Mouse (Mus musculus) megakaryocyte, embryonic 14.5 days (primary cell): Measurements from ENCODE around the gene Mgst2. TPM values are rescaled to one million over a fixed set of nuclear protein-coding genes. Genes with fewer than 3 reads are reported as not detected.

ENCODE experiments used
- H3K27me3 ChIP-seq: replicated peaks from 2 replicates; pipeline ENCODE3; 2012; ENCODE audit warnings: inconsistent platforms
- H3K36me3 ChIP-seq: replicated peaks from 2 replicates; pipeline ENCODE3; 2012; ENCODE audit warnings: low read length, inconsistent platforms, mixed read lengths
- H3K4me1 ChIP-seq: 2 replicates; pipeline ENCODE4 v1.6.1; 2012; ENCODE audit warnings: inconsistent platforms
- H3K4me3 ChIP-seq: replicated peaks from 2 replicates; pipeline ENCODE3; 2012; ENCODE audit warnings: moderate library complexity, mild to moderate bottlenecking, inconsistent platforms
- H3K9me3 ChIP-seq: 2 replicates; pipeline ENCODE4 v1.6.1; 2012; ENCODE audit warnings: inconsistent platforms
- FLI1 ChIP-seq: IDR thresholded peaks from 2 replicates; pipeline ENCODE4 v1.6.1; 2012; ENCODE audit warnings: low read length, inconsistent platforms, mixed read lengths
- GATA1 ChIP-seq: IDR thresholded peaks from 3 replicates; pipeline ENCODE4 v1.6.1; 2012; ENCODE audit warnings: mixed read lengths, low read length, inconsistent platforms, borderline replicate concordance
- polyA plus RNA-seq: library from polyadenylated mRNA; stranded (reverse); fragments of >175 nt; gene quantifications from 2 replicates; pipeline ENCODE4 v1.2.3, GENCODE M21; 2012; ENCODE audit warnings: low replicate concordance; ENCODE audit not compliant: insufficient read depth

Mgst2 gene
- polyA plus RNA-seq, 1 experiment: 1.1 TPM

GRCm38 (mm10) chr3:51729109-51729918 is 69.2 kb downstream of the Mgst2 start:
- TF ChIP-seq GATA1 (no peak), FLI1 (no peak)

DNA sequence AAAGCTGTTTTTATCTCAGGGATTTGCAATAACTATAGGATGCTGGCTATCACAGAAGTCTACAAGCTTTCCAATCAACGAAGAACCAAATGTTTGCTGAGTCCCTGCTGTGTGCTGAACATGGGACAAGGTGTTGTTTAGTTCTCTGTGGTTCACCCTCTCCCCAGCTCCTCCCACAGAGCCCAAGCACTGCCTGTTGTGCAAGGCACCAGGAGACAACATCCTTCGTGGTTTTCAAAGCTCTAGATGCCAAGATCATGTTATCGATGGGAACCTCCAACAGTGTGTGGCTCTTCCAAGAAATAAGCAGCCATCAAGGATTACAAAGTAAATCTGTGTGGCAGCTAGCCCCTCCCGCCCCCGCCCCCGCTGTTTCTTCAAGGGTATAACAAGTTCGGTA is 70.5 kb downstream of the Mgst2 start:
- peaks cover 37% of the 10 kb centered on the region for H3K36me3 ChIP-seq
- TF ChIP-seq GATA1 (no peak), FLI1 (no peak)
- H3K9me3 ChIP-seq: no peaks in the 10 kb centered on the region
- H3K4me1 ChIP-seq: peaks cover 100% of the 10 kb centered on the region
- H3K27me3 ChIP-seq: no peaks in the 10 kb centered on the region
- H3K4me3 ChIP-seq: no peak overlapping the region

More at GRCm38 (mm10) chr3:51729109-51729918, 69.2 kb downstream of the Mgst2 start:
- H3K9me3 ChIP-seq: no peaks in the 10 kb centered on the region
- H3K4me1 ChIP-seq: peaks cover 100% of the 10 kb centered on the region
- peaks cover 29% of the 10 kb centered on the region for H3K36me3 ChIP-seq
- no peaks in the 10 kb centered on the region for H3K27me3 ChIP-seq
- peak overlapping the region; percentile 59 for H3K4me3 ChIP-seq

DNA sequence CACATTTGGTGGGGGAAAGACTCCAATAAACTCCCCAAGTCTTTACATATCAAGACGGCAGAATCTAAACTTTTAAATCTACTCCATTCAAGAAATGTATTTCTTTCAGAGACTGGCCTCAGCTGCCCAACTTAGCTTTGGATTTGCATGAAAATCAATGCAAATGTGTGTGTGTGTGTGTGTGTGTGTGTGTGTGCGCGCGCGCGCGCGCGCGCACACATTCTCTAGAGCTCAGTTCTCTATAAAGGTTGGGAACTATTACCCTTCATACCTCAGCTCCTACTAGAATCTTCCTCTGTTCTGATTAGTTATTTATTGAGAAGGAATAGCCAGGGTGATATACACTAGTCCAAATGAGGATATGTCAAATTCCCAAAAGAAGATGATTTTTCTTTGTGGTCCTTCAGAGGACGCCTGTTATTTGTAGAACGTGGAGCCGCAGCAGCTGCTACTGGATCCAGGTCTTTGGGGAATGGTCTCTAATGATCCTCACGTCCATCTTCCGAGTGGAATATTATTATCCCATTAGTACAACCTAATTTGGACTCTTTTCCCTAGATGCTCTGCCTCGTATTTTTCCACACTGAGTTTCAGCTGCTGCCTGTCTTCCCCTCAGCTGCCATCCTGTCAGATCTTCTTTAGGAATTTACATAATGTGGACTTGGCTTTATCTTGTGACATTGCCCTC is 71.9 kb downstream of the Mgst2 start:
- TF ChIP-seq GATA1: no peak
- TF ChIP-seq FLI1: no peak
- no peaks in the 10 kb centered on the region for H3K9me3 ChIP-seq
- H3K27me3 ChIP-seq: no peaks in the 10 kb centered on the region
- H3K4me3 ChIP-seq: no peak overlapping the region
- peaks cover 41% of the 10 kb centered on the region for H3K36me3 ChIP-seq
- H3K4me1 ChIP-seq: peaks cover 100% of the 10 kb centered on the region

Other genes with a start within 250 kb of the Mgst2 start
- gene Naa15, start 245.2 kb upstream of the Mgst2 start, polyA plus RNA-seq: 1.7 and 10.5 TPM in 2 replicates
- 2.7 and 6.3 TPM in 2 replicates for gene Rab33b, start 176.4 kb upstream of the Mgst2 start, polyA plus RNA-seq
- 4.2 and 5.0 TPM in 2 replicates for gene Setd7, start 99.5 kb upstream of the Mgst2 start, polyA plus RNA-seq